Mouse (Mus musculus) liver, adult 2 months (tissue): ENCODE data around the gene Rpl37a.

Experiments
- CTCF ChIP-seq: fragments of 200-500 bp; IDR thresholded peaks from 2 replicates; pipeline ENCODE4 v1.5.1; 2011; ENCODE audit warnings: low read depth, low read length, control low read depth
- POLR2A ChIP-seq: fragments of 200-500 bp; IDR thresholded peaks from 2 replicates; pipeline ENCODE4 v1.6.1; 2011; ENCODE audit warnings: low read length, control low read depth; ENCODE audit not compliant: insufficient read depth; ENCODE audit errors: extremely low read depth

DNA sequence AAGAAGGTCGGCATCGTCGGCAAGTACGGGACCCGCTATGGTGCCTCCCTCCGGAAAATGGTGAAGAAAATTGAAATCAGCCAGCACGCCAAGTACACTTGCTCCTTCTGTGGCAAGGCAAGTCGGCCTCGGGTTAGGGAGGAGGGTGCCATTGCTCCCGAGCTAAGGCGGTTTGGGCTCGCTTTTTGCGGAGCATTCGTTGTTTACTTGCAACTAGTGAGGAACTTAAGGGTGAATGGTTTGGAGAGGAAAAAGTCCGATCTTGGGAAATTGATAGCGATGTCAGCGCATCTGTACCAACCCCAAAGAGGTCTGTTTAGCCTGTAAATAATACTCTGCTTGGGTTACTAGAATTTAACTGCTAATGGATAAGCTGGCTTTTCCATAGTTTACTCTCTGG, 594 bp downstream of the Rpl37a start:
- TF ChIP-seq POLR2A (no peak), CTCF (no peak)
